Mouse (Mus musculus) midbrain, embryonic 10.5 days (tissue): Measurements from ENCODE around the gene Hjurp. TPM values are rescaled to one million over a fixed set of nuclear protein-coding genes. Genes with fewer than 3 reads are reported as not detected.

Source experiments
- DNase-seq: peaks from one replicate; pipeline ENCODE4 v3.0.0-alpha.2; 2017; ENCODE audit warnings: low spot score
- H3K27ac ChIP-seq: fragments of 300-500 bp; sonication (generic); replicated peaks from 2 replicates; pipeline ENCODE4 v1.5.1; 2016; ENCODE audit warnings: mild to moderate bottlenecking
- H3K27me3 ChIP-seq: fragments of 300-500 bp; sonication (generic); 2 replicates; pipeline ENCODE4 v1.6.1; 2016; ENCODE audit warnings: low read depth, mild to moderate bottlenecking; ENCODE audit not compliant: poor library complexity, severe bottlenecking
- H3K36me3 ChIP-seq: fragments of 300-500 bp; sonication (generic); 2 replicates; pipeline ENCODE4 v1.6.1; 2016; ENCODE audit warnings: mild to moderate bottlenecking, moderate library complexity
- H3K4me1 ChIP-seq: fragments of 300-500 bp; sonication (generic); 2 replicates; pipeline ENCODE4 v1.6.1; 2016
- H3K4me3 ChIP-seq: fragments of 300-500 bp; sonication (generic); 2 replicates; pipeline ENCODE4 v1.5.1; 2016; ENCODE audit warnings: mild to moderate bottlenecking, moderate library complexity
- H3K9me3 ChIP-seq: fragments of 300-500 bp; sonication (generic); replicated peaks from 2 replicates; pipeline ENCODE4 v1.6.1; 2016; ENCODE audit warnings: mild to moderate bottlenecking
- WGBS: fragments of 180-500 bp; shearing (Covaris S2); methylation state at CpG from one replicate; pipeline ENCODE4 v1.1.7; 2016; 5-methylcytosine and 5-hydroxymethylcytosine counted together
- polyA plus RNA-seq: library from polyadenylated mRNA; unstranded; fragments of >200 nt; fragmentation: Nextera tagmentation; extraction: Ambion mirVana; gene quantifications from 2 replicates; pipeline ENCODE4 v1.2.1, GENCODE M21; 2016

The Hjurp gene
- polyA plus RNA-seq, 1 experiment from 2014 or later: 213 TPM

GRCm38 (mm10) chr1:88292057-88292456 is 14.6 kb upstream of the Hjurp start:
- Histone ChIP-seq H3K9me3 (peaks cover 80% of the 10 kb centered on the region), H3K27ac (no peak overlapping the region), H3K4me3 (no peak overlapping the region), H3K4me1 (no peaks in the 10 kb centered on the region), H3K36me3 (no peaks in the 10 kb centered on the region), H3K27me3 (no peaks in the 10 kb centered on the region)
- DNase-seq: peak; percentile 18
- WGBS: 51% methylated on average over 2 of the region's 2 CpGs

GRCm38 (mm10) chr1:88291409-88292005 is 14.1 kb upstream of the Hjurp start:
- no peaks in the 10 kb centered on the region for H3K4me1 ChIP-seq
- no peak overlapping the region for H3K4me3 ChIP-seq
- peaks cover 80% of the 10 kb centered on the region for H3K9me3 ChIP-seq
- H3K27ac ChIP-seq: no peak overlapping the region
- peak; percentile 14 for DNase-seq
- WGBS: 64% methylated on average over 3 of the region's 3 CpGs
- H3K27me3 ChIP-seq: no peaks in the 10 kb centered on the region
- H3K36me3 ChIP-seq: no peaks in the 10 kb centered on the region

- WGBS: 74% methylated on average over 1 of the region's 1 CpGs
- H3K27ac ChIP-seq: no peak overlapping the region
Observed at GRCm38 (mm10) chr1:88290511-88290910, 13.1 kb upstream of the Hjurp start.

GRCm38 (mm10) chr1:88289917-88290316 is 12.5 kb upstream of the Hjurp start:
- H3K4me3 ChIP-seq: no peak overlapping the region
- no peak for DNase-seq
- peaks cover 82% of the 10 kb centered on the region for H3K9me3 ChIP-seq
- no peaks in the 10 kb centered on the region for H3K27me3 ChIP-seq
- WGBS: 43% methylated on average over 4 of the region's 4 CpGs
- H3K27ac ChIP-seq: no peak overlapping the region
- no peaks in the 10 kb centered on the region for H3K36me3 ChIP-seq
- no peaks in the 10 kb centered on the region for H3K4me1 ChIP-seq

More at GRCm38 (mm10) chr1:88290511-88290910, 13.1 kb upstream of the Hjurp start:
- Histone ChIP-seq H3K36me3 (no peaks in the 10 kb centered on the region), H3K27me3 (no peaks in the 10 kb centered on the region), H3K4me3 (no peak overlapping the region), H3K9me3 (peaks cover 80% of the 10 kb centered on the region), H3K4me1 (no peaks in the 10 kb centered on the region)
- DNase-seq: no peak

GRCm38 (mm10) chr1:88289152-88289551 is 11.7 kb upstream of the Hjurp start:
- no peak for DNase-seq
- no peaks in the 10 kb centered on the region for H3K27me3 ChIP-seq
- H3K9me3 ChIP-seq: peaks cover 83% of the 10 kb centered on the region
- 41% methylated on average over 2 of the region's 2 CpGs for WGBS
- no peaks in the 10 kb centered on the region for H3K4me1 ChIP-seq
- no peaks in the 10 kb centered on the region for H3K36me3 ChIP-seq
- H3K4me3 ChIP-seq: no peak overlapping the region
- H3K27ac ChIP-seq: no peak overlapping the region

GRCm38 (mm10) chr1:88288789-88289127 is 11.3 kb upstream of the Hjurp start:
- H3K4me1 ChIP-seq: no peaks in the 10 kb centered on the region
- no peak overlapping the region for H3K4me3 ChIP-seq
- no peak for DNase-seq
- no peaks in the 10 kb centered on the region for H3K36me3 ChIP-seq
- peaks cover 86% of the 10 kb centered on the region for H3K9me3 ChIP-seq
- H3K27ac ChIP-seq: no peak overlapping the region
- no peaks in the 10 kb centered on the region for H3K27me3 ChIP-seq
- 72% methylated on average over 3 of the region's 3 CpGs for WGBS

- no peaks in the 10 kb centered on the region for H3K27me3 ChIP-seq
- DNase-seq: no peak
- no peaks in the 10 kb centered on the region for H3K36me3 ChIP-seq
- H3K27ac ChIP-seq: no peak overlapping the region
- 44% methylated on average over 3 of the region's 3 CpGs for WGBS
- H3K4me3 ChIP-seq: no peak overlapping the region
- H3K4me1 ChIP-seq: no peaks in the 10 kb centered on the region
- peaks cover 92% of the 10 kb centered on the region for H3K9me3 ChIP-seq
Observed at GRCm38 (mm10) chr1:88288056-88288788, 10.8 kb upstream of the Hjurp start.

GRCm38 (mm10) chr1:88287697-88287980 is 10.2 kb upstream of the Hjurp start:
- WGBS: 41% methylated on average over 5 of the region's 5 CpGs
- Histone ChIP-seq H3K27me3 (no peaks in the 10 kb centered on the region), H3K4me3 (no peak overlapping the region), H3K27ac (no peak overlapping the region), H3K36me3 (no peaks in the 10 kb centered on the region), H3K4me1 (no peaks in the 10 kb centered on the region), H3K9me3 (peaks cover 98% of the 10 kb centered on the region)
- DNase-seq: no peak

GRCm38 (mm10) chr1:88286887-88287696 is 9.7 kb upstream of the Hjurp start:
- Histone ChIP-seq H3K27ac (no peak overlapping the region), H3K36me3 (no peaks in the 10 kb centered on the region), H3K9me3 (peaks cover 100% of the 10 kb centered on the region), H3K4me1 (no peaks in the 10 kb centered on the region), H3K27me3 (no peaks in the 10 kb centered on the region), H3K4me3 (no peak overlapping the region)
- WGBS: 73% methylated on average over 13 of the region's 13 CpGs
- DNase-seq: no peak

- no peak overlapping the region for H3K4me3 ChIP-seq
- no peak overlapping the region for H3K27ac ChIP-seq
- H3K9me3 ChIP-seq: peaks cover 99% of the 10 kb centered on the region
- DNase-seq: no peak
- no peaks in the 10 kb centered on the region for H3K4me1 ChIP-seq
- H3K36me3 ChIP-seq: no peaks in the 10 kb centered on the region
- H3K27me3 ChIP-seq: no peaks in the 10 kb centered on the region
- WGBS: 83% methylated on average over 15 of the region's 15 CpGs
Observed at GRCm38 (mm10) chr1:88286136-88286845, 8.9 kb upstream of the Hjurp start.

GRCm38 (mm10) chr1:88285652-88286051 is 8.2 kb upstream of the Hjurp start:
- DNase-seq: no peak
- Histone ChIP-seq H3K36me3 (no peaks in the 10 kb centered on the region), H3K27ac (no peak overlapping the region), H3K9me3 (peaks cover 95% of the 10 kb centered on the region), H3K4me1 (no peaks in the 10 kb centered on the region), H3K4me3 (no peak overlapping the region), H3K27me3 (no peaks in the 10 kb centered on the region)
- 73% methylated on average over 5 of the region's 5 CpGs for WGBS

GRCm38 (mm10) chr1:88284946-88285320 is 7.5 kb upstream of the Hjurp start:
- Histone ChIP-seq H3K4me3 (no peak overlapping the region), H3K9me3 (peaks cover 94% of the 10 kb centered on the region), H3K27me3 (no peaks in the 10 kb centered on the region), H3K4me1 (no peaks in the 10 kb centered on the region), H3K36me3 (no peaks in the 10 kb centered on the region), H3K27ac (no peak overlapping the region)
- no peak for DNase-seq
- WGBS: 61% methylated on average over 7 of the region's 7 CpGs
